Mouse (Mus musculus) stomach, embryonic 15.5 days (tissue): ENCODE results near the gene Nepro. TPM values are rescaled to one million over a fixed set of nuclear protein-coding genes. Genes with fewer than 3 reads are reported as not detected.

Experiments used
- ATAC-seq: fragments of 200-750 bp; cut with Nextera tagmentation; 2 replicates; pipeline ENCODE4 v1.8.0; 2017; ENCODE audit warnings: low read depth, moderate number of reproducible peaks, moderate TSS enrichment; ENCODE audit not compliant: insufficient read depth, low FRiP score
- H3K27ac ChIP-seq: fragments of 300-500 bp; sonication (generic); 2 replicates; pipeline ENCODE4 v1.5.1; 2015; ENCODE audit warnings: mild to moderate bottlenecking, inconsistent platforms
- H3K27me3 ChIP-seq: fragments of 300-500 bp; sonication (generic); replicated peaks from 2 replicates; pipeline ENCODE4 v1.6.1; 2015; ENCODE audit warnings: inconsistent platforms
- H3K36me3 ChIP-seq: fragments of 300-500 bp; sonication (generic); 2 replicates; pipeline ENCODE4 v1.6.1; 2015; ENCODE audit warnings: inconsistent platforms
- H3K4me1 ChIP-seq: fragments of 300-500 bp; sonication (generic); 2 replicates; pipeline ENCODE4 v1.6.1; 2015; ENCODE audit warnings: inconsistent platforms
- H3K4me2 ChIP-seq: fragments of 300-500 bp; sonication (generic); 2 replicates; pipeline ENCODE4 v1.6.1; 2015; ENCODE audit warnings: mild to moderate bottlenecking, inconsistent platforms
- H3K4me3 ChIP-seq: fragments of 300-500 bp; sonication (generic); replicated peaks from 2 replicates; pipeline ENCODE4 v1.5.1; 2015; ENCODE audit warnings: inconsistent platforms
- H3K9ac ChIP-seq: fragments of 300-500 bp; sonication (generic); 2 replicates; pipeline ENCODE4 v1.6.1; 2015; ENCODE audit warnings: inconsistent platforms
- H3K9me3 ChIP-seq: fragments of 300-500 bp; sonication (generic); 2 replicates; pipeline ENCODE4 v1.6.1; 2016; ENCODE audit warnings: inconsistent platforms
- WGBS: fragments of 180-500 bp; shearing (Covaris S2); methylation state at CpG from one replicate; pipeline ENCODE4 v1.1.7; 2015; 5-methylcytosine and 5-hydroxymethylcytosine counted together
- polyA plus RNA-seq: library from polyadenylated mRNA; unstranded; fragments of >200 nt; fragmentation: Nextera tagmentation; extraction: Ambion mirVana; gene quantifications from 2 replicates; pipeline ENCODE4 v1.2.1, GENCODE M21; 2015

Gene Nepro
- polyA plus RNA-seq, 1 experiment from 2014 or later = 7.7 TPM

GRCm38 (mm10) chr16:44778538-44779147, 54.5 kb downstream of the Nepro start:
- no peaks in the 10 kb centered on the region for H3K27me3 ChIP-seq
- no peak; the same call in 1 of the 2 replicates for ATAC-seq
- no peaks in the 10 kb centered on the region for H3K4me1 ChIP-seq
- peak overlapping the region; percentile 36 for H3K4me2 ChIP-seq
- no peak overlapping the region for H3K9ac ChIP-seq
- H3K27ac ChIP-seq = peak overlapping the region; percentile 11; the same call in 1 of the 2 replicates
- H3K4me3 ChIP-seq = no peak overlapping the region
- 41% methylated on average over 17 of the region's 17 CpGs for WGBS
- no peaks in the 10 kb centered on the region for H3K36me3 ChIP-seq
- no peaks in the 10 kb centered on the region for H3K9me3 ChIP-seq

GRCm38 (mm10) chr16:44779494-44779893, 55.4 kb downstream of the Nepro start:
- Histone ChIP-seq H3K4me2 (no peak overlapping the region), H3K9me3 (no peaks in the 10 kb centered on the region), H3K36me3 (no peaks in the 10 kb centered on the region), H3K4me1 (no peaks in the 10 kb centered on the region), H3K27me3 (no peaks in the 10 kb centered on the region), H3K9ac (no peak overlapping the region), H3K4me3 (no peak overlapping the region), H3K27ac (no peak overlapping the region)
- 84% methylated on average over 5 of the region's 5 CpGs for WGBS
- ATAC-seq = no peak

GRCm38 (mm10) chr16:44780751-44781150, 56.6 kb downstream of the Nepro start:
- Histone ChIP-seq H3K36me3 (no peaks in the 10 kb centered on the region), H3K4me1 (no peaks in the 10 kb centered on the region), H3K4me2 (no peak overlapping the region), H3K4me3 (no peak overlapping the region), H3K27ac (no peak overlapping the region), H3K9me3 (no peaks in the 10 kb centered on the region), H3K9ac (no peak overlapping the region), H3K27me3 (no peaks in the 10 kb centered on the region)
- 74% methylated on average over 4 of the region's 4 CpGs for WGBS
- ATAC-seq = no peak

Other genes with a start within 250 kb of the Nepro start
- 12.6 and 14.0 TPM in 2 replicates for gene Boc, start 165.4 kb upstream of the Nepro start, polyA plus RNA-seq
- gene Gtpbp8, start 22.1 kb downstream of the Nepro start, polyA plus RNA-seq = 29.0 and 30.8 TPM in 2 replicates
- 1.3 and 1.7 TPM in 2 replicates for gene Cd200r1, start 41.4 kb downstream of the Nepro start, polyA plus RNA-seq
- 0.24 and 0.43 TPM in 2 replicates for gene Cd200r4, start 87.4 kb downstream of the Nepro start, polyA plus RNA-seq
- 0.17 TPM in 1 of 2 replicates, not detected in the other for gene Cd200r2, start 142.8 kb downstream of the Nepro start, polyA plus RNA-seq
- gene Cd200r3, start 219.4 kb downstream of the Nepro start, polyA plus RNA-seq = 1.4 and 1.6 TPM in 2 replicates